Mouse (Mus musculus): ENCODE data around the gene Spn. TPM values are rescaled to one million over a fixed set of nuclear protein-coding genes. Genes with fewer than 3 reads are reported as not detected.
A peak's percentile ranks its signal among the peaks of the same experiment; 100 is the strongest.

Gene Spn
- polyA plus RNA-seq, 1 experiment from 2014 or later, result 5.5 TPM

DNA sequence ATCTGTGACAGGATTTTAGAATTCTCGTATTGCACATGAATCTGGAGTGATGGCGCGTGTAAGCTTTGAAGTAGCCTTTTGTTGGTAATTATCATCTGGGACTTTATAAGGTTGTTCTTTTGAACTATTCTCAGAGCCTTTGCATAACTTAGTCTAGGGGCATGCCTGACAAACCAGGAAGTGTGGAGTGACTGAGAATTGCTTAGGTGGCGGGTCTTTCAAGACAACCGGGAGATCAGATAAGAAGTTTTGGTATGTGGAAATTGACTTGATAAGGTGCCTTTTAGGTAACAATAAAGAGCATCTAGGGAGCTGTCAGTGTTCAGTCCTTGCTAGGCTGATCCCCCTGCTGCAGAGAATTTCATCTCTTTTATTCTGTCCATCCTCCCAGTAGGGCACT is 28.9 kb upstream of the Spn start:
- no peak for ATAC-seq (ENCODE audit: low read depth)
- H3K4me2 ChIP-seq (ENCODE audit: low read depth, low read length), result no peak overlapping the region
- no peak overlapping the region for H3K4me3 ChIP-seq (ENCODE audit: low read depth, low read length)
- no peaks in the 10 kb centered on the region for H3K36me3 ChIP-seq (ENCODE audit: control insufficient read depth, insufficient read depth)
- H3K9me3 ChIP-seq (replicated peaks; ENCODE audit: control insufficient read depth, low read length), result no peaks in the 10 kb centered on the region
- 63% methylated on average over 5 of the region's 5 CpGs for WGBS (ENCODE audit: insufficient replicate concordance)
- H3K27me3 ChIP-seq (ENCODE audit: control insufficient read depth, insufficient read depth, low read depth, low read length), result no peaks in the 10 kb centered on the region
- no peak overlapping the region for H3K9ac ChIP-seq (ENCODE audit: low read depth, low read length)
- no peaks in the 10 kb centered on the region; the same call in none of the 2 replicates for H3K4me1 ChIP-seq (ENCODE audit: control insufficient read depth, low read depth, low read length)
- H3K27ac ChIP-seq (ENCODE audit: low read length), result no peak overlapping the region

GRCm38 (mm10) chr7:127165607-127166493 is 28.2 kb upstream of the Spn start:
- Histone ChIP-seq H3K27ac (ENCODE audit: low read length) (no peak overlapping the region), H3K4me1 (ENCODE audit: control insufficient read depth, low read depth, low read length) (no peaks in the 10 kb centered on the region; the same call in none of the 2 replicates), H3K4me3 (ENCODE audit: low read depth, low read length) (no peak overlapping the region), H3K9ac (ENCODE audit: low read depth, low read length) (no peak overlapping the region), H3K9me3 (replicated peaks; ENCODE audit: control insufficient read depth, low read length) (no peaks in the 10 kb centered on the region), H3K27me3 (ENCODE audit: control insufficient read depth, insufficient read depth, low read depth, low read length) (no peaks in the 10 kb centered on the region), H3K4me2 (ENCODE audit: low read depth, low read length) (no peak overlapping the region), H3K36me3 (ENCODE audit: control insufficient read depth, insufficient read depth) (no peaks in the 10 kb centered on the region)
- 62% methylated on average over 12 of the region's 12 CpGs for WGBS (ENCODE audit: insufficient replicate concordance)
- no peak for ATAC-seq (ENCODE audit: low read depth)

DNA sequence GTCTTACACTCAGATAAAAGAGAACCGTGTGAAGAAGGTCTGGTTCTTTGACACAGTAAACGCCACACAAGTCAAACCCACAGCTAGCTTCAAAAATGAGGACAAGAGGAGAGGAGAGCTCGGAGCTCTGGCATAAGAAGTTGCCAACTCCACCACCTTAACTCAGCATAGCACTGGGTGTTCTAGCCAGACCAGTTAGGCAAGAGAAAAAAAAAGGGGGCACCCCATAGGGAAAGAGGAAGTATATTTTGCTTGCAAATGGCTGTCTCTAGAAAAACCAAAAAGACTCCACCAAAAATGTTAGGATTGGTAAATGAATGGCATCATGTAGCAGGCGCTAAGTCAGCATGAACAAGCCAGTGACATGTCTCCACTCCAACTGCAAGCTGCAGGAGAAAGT is 26.4 kb upstream of the Spn start:
- Histone ChIP-seq H3K36me3 (ENCODE audit: control insufficient read depth, insufficient read depth) (no peaks in the 10 kb centered on the region), H3K4me1 (ENCODE audit: control insufficient read depth, low read depth, low read length) (no peaks in the 10 kb centered on the region; the same call in none of the 2 replicates), H3K27me3 (ENCODE audit: control insufficient read depth, insufficient read depth, low read depth, low read length) (no peaks in the 10 kb centered on the region), H3K4me3 (ENCODE audit: low read depth, low read length) (no peak overlapping the region), H3K9ac (ENCODE audit: low read depth, low read length) (no peak overlapping the region), H3K4me2 (ENCODE audit: low read depth, low read length) (no peak overlapping the region), H3K27ac (ENCODE audit: low read length) (no peak overlapping the region), H3K9me3 (replicated peaks; ENCODE audit: control insufficient read depth, low read length) (no peaks in the 10 kb centered on the region)
- ATAC-seq (ENCODE audit: low read depth), result no peak
- WGBS (ENCODE audit: insufficient replicate concordance), result 68% methylated on average over 4 of the region's 4 CpGs

- H3K9ac ChIP-seq (ENCODE audit: low read depth, low read length), result no peak overlapping the region
- 68% methylated on average over 5 of the region's 5 CpGs for WGBS (ENCODE audit: insufficient replicate concordance)
These were observed 24.9 kb upstream of the Spn start for GRCm38 (mm10) chr7:127162546-127162945.

GRCm38 (mm10) chr7:127157548-127157947 is 19.9 kb upstream of the Spn start:
- no peak for ATAC-seq (ENCODE audit: low read depth)
- WGBS (ENCODE audit: insufficient replicate concordance), result 43% methylated on average over 4 of the region's 4 CpGs
- Histone ChIP-seq H3K9me3 (replicated peaks; ENCODE audit: control insufficient read depth, low read length) (no peaks in the 10 kb centered on the region), H3K9ac (ENCODE audit: low read depth, low read length) (no peak overlapping the region), H3K4me1 (ENCODE audit: control insufficient read depth, low read depth, low read length) (peaks cover 2% of the 10 kb centered on the region), H3K36me3 (ENCODE audit: control insufficient read depth, insufficient read depth) (no peaks in the 10 kb centered on the region), H3K27me3 (ENCODE audit: control insufficient read depth, insufficient read depth, low read depth, low read length) (no peaks in the 10 kb centered on the region), H3K4me2 (ENCODE audit: low read depth, low read length) (no peak overlapping the region), H3K4me3 (ENCODE audit: low read depth, low read length) (no peak overlapping the region), H3K27ac (ENCODE audit: low read length) (no peak overlapping the region)

More at GRCm38 (mm10) chr7:127162546-127162945, 24.9 kb upstream of the Spn start:
- H3K4me3 ChIP-seq (ENCODE audit: low read depth, low read length), result no peak overlapping the region
- H3K27ac ChIP-seq (ENCODE audit: low read length), result no peak overlapping the region
- H3K9me3 ChIP-seq (replicated peaks; ENCODE audit: control insufficient read depth, low read length), result no peaks in the 10 kb centered on the region
- H3K4me2 ChIP-seq (ENCODE audit: low read depth, low read length), result no peak overlapping the region
- H3K36me3 ChIP-seq (ENCODE audit: control insufficient read depth, insufficient read depth), result no peaks in the 10 kb centered on the region
- no peaks in the 10 kb centered on the region for H3K27me3 ChIP-seq (ENCODE audit: control insufficient read depth, insufficient read depth, low read depth, low read length)
- peaks cover 2% of the 10 kb centered on the region for H3K4me1 ChIP-seq (ENCODE audit: control insufficient read depth, low read depth, low read length)
- ATAC-seq (ENCODE audit: low read depth), result no peak

GRCm38 (mm10) chr7:127153477-127153876 is 15.9 kb upstream of the Spn start:
- 32% methylated on average over 3 of the region's 3 CpGs for WGBS (ENCODE audit: insufficient replicate concordance)
- no peaks in the 10 kb centered on the region for H3K27me3 ChIP-seq (ENCODE audit: control insufficient read depth, insufficient read depth, low read depth, low read length)
- no peaks in the 10 kb centered on the region for H3K9me3 ChIP-seq (replicated peaks; ENCODE audit: control insufficient read depth, low read length)
- no peak overlapping the region for H3K9ac ChIP-seq (ENCODE audit: low read depth, low read length)
- ATAC-seq (ENCODE audit: low read depth), result no peak
- no peak overlapping the region for H3K27ac ChIP-seq (ENCODE audit: low read length)
- no peaks in the 10 kb centered on the region for H3K36me3 ChIP-seq (ENCODE audit: control insufficient read depth, insufficient read depth)
- H3K4me2 ChIP-seq (ENCODE audit: low read depth, low read length), result no peak overlapping the region
- no peak overlapping the region for H3K4me3 ChIP-seq (ENCODE audit: low read depth, low read length)
- peaks cover 2% of the 10 kb centered on the region for H3K4me1 ChIP-seq (ENCODE audit: control insufficient read depth, low read depth, low read length)

DNA sequence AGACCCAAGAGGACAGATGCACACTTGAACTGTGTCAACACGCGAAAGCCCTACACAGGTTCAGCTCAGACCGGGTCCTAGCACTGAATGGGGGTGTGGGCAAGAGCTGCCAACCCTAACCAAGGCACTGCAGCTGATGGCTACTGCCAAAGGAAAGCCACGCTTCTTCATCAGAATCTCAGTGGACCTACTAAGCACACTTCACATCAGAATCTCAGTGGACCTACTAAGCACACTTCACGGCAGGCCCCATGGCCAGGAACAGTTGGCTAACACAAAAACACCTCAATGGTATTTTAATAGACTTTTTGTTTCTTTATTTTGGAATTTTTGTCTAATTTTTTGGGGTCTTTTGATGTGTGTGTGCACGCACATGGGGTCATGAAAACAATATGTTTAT is 14.8 kb upstream of the Spn start:
- WGBS (ENCODE audit: insufficient replicate concordance), result 75% methylated on average over 6 of the region's 6 CpGs
- Histone ChIP-seq H3K27me3 (ENCODE audit: control insufficient read depth, insufficient read depth, low read depth, low read length) (no peaks in the 10 kb centered on the region), H3K27ac (ENCODE audit: low read length) (no peak overlapping the region), H3K4me2 (ENCODE audit: low read depth, low read length) (no peak overlapping the region), H3K9ac (ENCODE audit: low read depth, low read length) (no peak overlapping the region), H3K36me3 (ENCODE audit: control insufficient read depth, insufficient read depth) (no peaks in the 10 kb centered on the region), H3K4me1 (ENCODE audit: control insufficient read depth, low read depth, low read length) (no peaks in the 10 kb centered on the region; the same call in 1 of the 2 replicates), H3K9me3 (replicated peaks; ENCODE audit: control insufficient read depth, low read length) (no peaks in the 10 kb centered on the region), H3K4me3 (ENCODE audit: low read depth, low read length) (no peak overlapping the region)
- no peak for ATAC-seq (ENCODE audit: low read depth)

DNA sequence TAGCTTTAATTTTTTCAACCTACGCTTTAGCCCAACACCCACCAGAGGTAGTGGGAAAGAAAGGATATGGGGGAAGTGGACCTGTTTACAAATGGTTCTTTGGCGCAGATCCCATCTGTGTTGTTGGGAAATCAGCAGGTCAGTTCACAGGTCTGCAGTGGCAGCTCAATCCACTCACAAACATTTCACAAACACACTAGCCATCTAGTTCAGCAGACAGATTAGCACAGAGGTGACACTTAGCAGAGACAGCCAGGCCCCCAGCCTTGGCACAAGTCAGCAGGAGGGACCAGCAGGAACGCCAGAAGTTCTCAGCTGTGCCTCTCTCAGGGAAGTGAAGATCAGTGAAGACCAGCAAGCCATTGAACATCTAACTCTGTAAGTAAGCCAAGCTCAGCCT is 10.3 kb upstream of the Spn start:
- H3K4me1 ChIP-seq (ENCODE audit: control insufficient read depth, low read depth, low read length), result peaks cover 11% of the 10 kb centered on the region
- 57% methylated on average over 3 of the region's 3 CpGs for WGBS (ENCODE audit: insufficient replicate concordance)
- no peaks in the 10 kb centered on the region for H3K9me3 ChIP-seq (replicated peaks; ENCODE audit: control insufficient read depth, low read length)
- ATAC-seq (ENCODE audit: low read depth), result peak; percentile 73
- no peaks in the 10 kb centered on the region for H3K36me3 ChIP-seq (ENCODE audit: control insufficient read depth, insufficient read depth)
- no peak overlapping the region for H3K4me3 ChIP-seq (ENCODE audit: low read depth, low read length)
- no peak overlapping the region for H3K4me2 ChIP-seq (ENCODE audit: low read depth, low read length)
- H3K27me3 ChIP-seq (ENCODE audit: control insufficient read depth, insufficient read depth, low read depth, low read length), result no peaks in the 10 kb centered on the region
- no peak overlapping the region for H3K9ac ChIP-seq (ENCODE audit: low read depth, low read length)
- H3K27ac ChIP-seq (ENCODE audit: low read length), result peak overlapping the region; percentile 62

GRCm38 (mm10) chr7:127146267-127146603 is 8.6 kb upstream of the Spn start:
- Histone ChIP-seq H3K9me3 (replicated peaks; ENCODE audit: control insufficient read depth, low read length) (no peaks in the 10 kb centered on the region), H3K36me3 (ENCODE audit: control insufficient read depth, insufficient read depth) (no peaks in the 10 kb centered on the region), H3K4me1 (ENCODE audit: control insufficient read depth, low read depth, low read length) (peaks cover 20% of the 10 kb centered on the region), H3K27ac (ENCODE audit: low read length) (no peak overlapping the region), H3K4me3 (ENCODE audit: low read depth, low read length) (no peak overlapping the region), H3K9ac (ENCODE audit: low read depth, low read length) (no peak overlapping the region), H3K4me2 (ENCODE audit: low read depth, low read length) (no peak overlapping the region), H3K27me3 (ENCODE audit: control insufficient read depth, insufficient read depth, low read depth, low read length) (no peaks in the 10 kb centered on the region)
- 45% methylated on average over 2 of the region's 2 CpGs for WGBS (ENCODE audit: insufficient replicate concordance)
- no peak for ATAC-seq (ENCODE audit: low read depth)

Data from liver, embryonic 16.5 days (tissue).